Mouse (Mus musculus): ENCODE data around the gene Slc35c2.

DNA sequence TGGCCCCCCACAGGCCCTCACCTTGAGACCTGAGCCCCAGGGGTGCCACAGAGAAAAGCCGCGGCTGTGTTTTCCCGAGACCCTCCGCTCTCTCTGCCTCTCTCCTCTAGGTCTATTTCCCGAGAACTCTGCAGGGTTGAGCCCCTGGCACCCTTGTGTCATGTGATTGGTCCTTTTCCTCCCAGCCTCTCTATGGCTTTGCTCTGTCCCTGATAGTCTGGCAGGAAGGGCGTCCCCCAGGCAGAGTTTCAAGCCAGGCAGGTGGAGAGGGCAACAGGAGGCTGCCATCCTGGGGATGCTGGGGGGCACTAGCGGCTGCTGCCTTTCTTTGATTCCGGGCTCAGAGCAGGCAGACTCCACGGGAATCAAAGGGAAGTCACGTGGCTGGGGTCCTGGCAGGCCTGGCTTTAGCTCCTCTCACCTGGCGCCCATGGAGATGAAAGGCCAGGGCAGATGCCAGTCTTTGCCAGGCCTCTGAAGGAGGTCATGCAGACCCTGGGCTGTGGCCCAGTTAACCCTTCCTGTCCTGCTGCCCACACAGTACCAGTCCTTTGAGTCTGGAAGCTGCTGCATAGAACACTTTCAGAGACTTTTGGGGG is 44.4 kb downstream of the Slc35c2 start:
- TF ChIP-seq POLR2A (IDR thresholded peaks at IDR 0.05; ENCODE audit: borderline replicate concordance, low read depth, low read length) (no peak), CTCF (IDR thresholded peaks at IDR 0.05; ENCODE audit: low read depth, low read length) (no peak)

Data from bone marrow macrophage, adult 2 months (primary cell).